Mouse (Mus musculus) right cerebral cortex, postnatal 25 days (tissue): ENCODE measurements around the gene Nr1h2.

Experiments
- DNase-seq: peaks from one replicate; pipeline ENCODE4 v3.0.0; 2022

Gene Nr1h2

DNA sequence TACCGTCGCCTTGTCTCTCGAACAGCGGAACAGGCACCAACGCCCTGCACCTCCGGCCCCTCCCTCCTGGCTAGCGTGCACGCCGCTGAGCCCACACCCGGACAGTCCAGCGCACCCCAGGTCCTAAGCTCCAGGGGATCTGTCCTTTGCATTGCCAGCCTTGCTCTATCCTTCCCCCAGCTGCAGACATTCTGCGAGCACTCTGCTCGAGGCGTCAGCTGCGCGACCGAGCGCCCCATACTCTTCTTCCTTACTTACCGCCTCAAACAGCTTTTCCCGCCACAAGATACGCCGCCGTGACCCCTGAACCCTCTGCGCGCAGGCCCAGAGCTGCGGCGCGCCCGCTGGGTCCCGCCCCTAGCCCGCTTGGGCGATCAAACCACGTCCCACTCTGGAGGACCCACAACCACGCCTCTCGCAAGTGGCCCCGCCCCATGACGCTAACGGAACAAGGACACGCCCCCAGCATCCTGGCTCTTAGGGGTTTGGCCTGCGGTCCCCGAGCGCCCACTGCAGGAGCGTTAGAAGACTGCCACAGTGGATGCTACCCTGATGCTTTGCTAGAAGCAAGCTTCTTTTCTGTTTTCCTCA, 5.2 kb downstream of the Nr1h2 start, which contains the start of gene Pold1:
TSS of gene Pold1 (minus strand) at position 353 of the 591 bp plus-strand sequence.
- DNase-seq, result peak; percentile 99

DNA sequence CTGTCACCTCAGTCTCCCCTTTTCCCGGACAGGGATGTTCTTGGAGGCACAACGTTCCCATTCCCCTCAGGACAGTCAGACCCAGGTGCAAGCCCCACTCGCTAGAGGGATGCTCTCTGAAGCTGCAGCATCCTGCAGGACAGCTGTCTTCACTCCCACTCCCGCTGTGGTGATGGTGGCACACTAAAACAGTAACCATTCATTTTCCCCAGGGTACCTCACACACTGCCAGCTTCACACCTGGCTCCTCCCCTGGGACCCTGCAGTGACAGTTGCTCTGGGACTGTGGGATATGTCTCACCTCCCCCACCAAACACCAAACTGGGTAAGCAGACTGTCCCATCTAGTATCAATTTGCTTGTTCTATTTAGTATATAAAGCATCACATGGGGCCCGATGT, 6.0 kb downstream of the Nr1h2 start:
- no peak for DNase-seq

DNA sequence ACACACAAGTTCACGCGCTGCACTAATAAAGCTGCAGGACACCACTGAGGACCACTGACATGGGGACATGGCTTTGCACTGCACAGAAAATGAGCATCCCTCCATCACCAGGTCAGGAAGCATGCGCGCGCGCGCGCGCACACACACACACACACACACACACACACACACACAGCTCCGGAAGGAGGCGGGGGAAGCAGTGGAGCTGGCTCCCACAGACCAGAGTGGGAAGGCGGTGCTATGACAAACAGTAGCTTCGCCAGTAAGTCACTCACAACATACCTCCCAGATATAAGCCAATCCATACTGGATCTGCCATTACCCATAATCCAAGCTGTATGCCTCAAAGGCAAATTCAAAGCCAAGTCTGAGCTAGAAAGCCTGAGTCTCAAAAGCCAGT, 6.7 kb downstream of the Nr1h2 start:
- DNase-seq, result no peak

DNA sequence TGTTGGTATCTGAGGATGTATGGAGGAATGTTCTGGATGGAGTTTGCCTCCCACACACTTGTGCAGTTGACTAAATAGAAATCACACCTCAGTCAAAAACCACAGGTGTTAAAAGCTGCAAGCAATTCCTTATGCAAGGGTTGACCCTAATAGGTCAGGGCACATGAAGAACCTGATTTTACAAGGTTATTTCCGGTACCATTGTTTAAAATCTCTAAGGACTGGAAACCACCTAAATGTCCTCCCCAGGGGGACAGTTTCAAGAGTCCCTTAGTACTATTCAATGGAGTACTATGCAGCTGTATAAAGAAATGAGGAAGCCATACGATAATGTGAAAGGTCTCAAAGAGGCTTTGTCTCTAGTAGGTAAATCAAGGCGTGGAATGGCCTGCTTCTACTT, 7.5 kb downstream of the Nr1h2 start:
- no peak for DNase-seq

DNA sequence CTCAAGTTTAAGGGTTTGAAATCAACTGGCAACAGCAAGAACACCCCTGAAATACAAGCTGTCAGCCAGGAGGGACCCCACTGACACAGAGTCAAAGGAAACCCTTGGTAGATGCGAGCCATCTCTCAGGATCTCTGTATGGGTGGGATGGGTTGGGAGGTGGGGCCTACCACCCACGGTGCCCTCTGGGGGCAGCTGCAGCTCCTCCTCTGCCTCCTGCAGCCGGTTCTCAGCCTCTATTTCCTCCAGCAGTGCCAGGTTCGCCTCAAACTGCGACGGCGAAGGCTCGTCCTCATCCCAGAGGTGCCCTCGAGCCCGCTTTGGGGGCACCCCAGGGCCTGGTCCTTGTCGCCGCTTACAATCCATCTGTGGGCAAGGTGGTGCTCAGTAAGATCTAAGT, 10.7 kb downstream of the Nr1h2 start:
- DNase-seq, result no peak

DNA sequence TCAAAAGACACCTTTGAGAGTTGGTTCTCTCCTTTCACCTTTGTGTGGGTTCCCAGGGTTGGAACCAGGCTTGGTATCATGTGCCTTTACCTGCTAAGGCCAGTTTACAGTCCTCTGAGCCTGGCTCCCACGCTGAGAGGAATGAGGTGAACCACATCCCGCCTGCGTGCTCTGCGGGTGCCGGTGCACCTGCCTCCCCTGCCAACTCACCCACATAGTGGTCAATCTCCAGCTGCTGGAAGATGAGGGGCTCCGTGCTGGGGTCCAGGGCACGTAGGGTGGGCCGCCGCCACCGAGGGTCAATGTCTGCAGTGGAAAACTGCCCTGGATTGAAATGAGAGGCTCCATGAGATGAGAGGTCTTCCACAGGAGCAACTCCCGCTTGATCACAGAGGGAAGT, 11.2 kb downstream of the Nr1h2 start:
- DNase-seq, result no peak

DNA sequence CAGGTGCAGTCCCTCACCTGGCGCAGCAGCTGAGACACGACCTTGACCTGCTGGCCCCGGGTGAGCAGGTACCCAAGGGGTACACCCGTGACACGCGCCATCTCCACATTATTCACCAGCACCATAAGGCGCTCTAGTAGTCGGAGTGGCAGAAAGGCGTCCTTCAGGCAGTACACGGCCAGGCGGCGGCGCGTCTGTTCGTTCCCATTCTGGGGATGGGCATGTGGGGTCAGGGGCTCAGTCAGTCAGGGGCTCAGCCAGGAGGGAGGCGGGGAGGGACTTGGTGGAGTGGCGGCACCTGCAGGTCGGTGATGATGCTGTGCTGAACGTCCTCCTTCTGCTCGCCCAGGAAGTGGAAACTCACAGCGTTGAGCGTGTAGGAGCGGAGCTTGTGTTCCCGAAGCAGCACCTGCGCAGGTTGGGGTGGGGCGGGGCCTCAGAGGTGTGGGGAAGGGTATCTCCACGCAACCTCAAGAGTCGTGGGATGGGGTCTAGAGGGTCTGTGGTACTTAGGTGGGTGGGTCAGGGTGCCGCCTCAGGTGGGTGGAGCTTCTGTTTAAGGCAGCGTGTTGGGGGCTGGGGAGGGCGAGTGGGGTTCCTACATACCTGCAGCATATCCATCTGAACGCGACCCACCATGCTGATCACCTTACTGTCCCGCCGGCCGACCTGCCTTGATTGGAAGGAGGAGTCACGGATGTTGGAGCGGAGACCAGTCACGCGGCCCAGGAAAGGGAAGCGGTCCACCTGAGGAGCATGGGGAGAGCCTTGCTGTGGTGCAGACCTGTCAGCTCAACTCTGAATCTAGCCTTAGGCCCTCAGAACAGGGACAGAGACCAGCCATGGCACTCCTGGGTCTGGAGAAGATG, 14.8 kb downstream of the Nr1h2 start:
- DNase-seq, result no peak

DNA sequence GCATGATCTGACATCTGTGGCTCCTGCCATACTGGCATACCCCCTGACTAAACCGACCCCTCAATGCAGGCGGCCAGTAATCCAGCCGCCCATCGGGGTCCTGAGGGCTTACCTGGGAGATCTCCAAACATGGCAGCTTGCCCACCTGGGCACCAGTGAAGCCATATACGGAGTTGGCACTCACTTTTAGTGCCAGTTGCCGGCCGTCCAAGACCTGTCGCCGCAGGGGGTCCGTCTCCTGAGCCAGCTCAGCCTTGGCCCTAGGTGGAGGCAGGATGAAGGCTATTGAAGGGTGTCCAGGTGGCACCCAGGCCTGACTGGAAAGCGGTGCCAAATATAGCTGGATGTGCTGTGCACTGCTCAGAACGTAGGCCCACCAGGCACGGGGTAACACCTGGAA, 16.3 kb downstream of the Nr1h2 start:
- DNase-seq, result no peak

DNA sequence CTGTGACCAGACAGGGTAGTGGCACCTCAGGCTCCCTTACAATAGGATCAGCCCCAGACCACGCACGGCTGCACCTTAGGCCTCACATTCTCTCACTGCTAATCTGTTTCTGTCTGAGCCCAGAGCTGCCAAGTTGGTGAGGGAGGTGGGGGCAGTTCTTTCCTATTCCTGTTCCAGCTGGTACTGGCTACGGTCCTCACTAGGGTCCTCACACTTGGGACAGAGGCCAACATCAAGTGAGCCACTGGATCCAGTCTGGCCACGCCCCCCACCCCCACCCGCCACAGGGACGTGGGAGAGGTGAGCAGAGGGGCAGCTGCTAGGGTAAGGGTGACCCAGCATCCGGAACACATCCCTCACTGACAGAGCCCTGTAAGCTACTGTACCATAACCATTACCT, 16.7 kb downstream of the Nr1h2 start:
- no peak for DNase-seq

DNA sequence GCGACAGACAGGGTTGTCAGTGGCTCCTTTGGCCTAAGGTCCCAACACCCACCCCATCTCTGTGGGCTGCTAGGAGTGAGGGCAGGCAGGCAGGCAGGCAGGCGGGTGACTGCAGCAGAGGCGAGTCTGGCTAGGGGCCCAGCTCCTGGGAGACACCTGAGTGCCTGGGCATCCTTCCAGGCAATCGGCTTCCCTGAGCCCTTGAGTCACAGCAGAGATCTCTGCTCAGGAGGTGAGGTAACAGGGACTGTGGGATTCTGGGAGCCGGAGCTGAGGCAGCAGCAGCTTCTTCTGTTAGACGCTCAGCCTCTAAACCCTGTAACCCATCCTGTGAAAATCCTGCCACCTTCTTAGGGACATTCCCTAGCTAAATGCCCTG, 17.2 kb downstream of the Nr1h2 start:
- peak; percentile 63 for DNase-seq

DNA sequence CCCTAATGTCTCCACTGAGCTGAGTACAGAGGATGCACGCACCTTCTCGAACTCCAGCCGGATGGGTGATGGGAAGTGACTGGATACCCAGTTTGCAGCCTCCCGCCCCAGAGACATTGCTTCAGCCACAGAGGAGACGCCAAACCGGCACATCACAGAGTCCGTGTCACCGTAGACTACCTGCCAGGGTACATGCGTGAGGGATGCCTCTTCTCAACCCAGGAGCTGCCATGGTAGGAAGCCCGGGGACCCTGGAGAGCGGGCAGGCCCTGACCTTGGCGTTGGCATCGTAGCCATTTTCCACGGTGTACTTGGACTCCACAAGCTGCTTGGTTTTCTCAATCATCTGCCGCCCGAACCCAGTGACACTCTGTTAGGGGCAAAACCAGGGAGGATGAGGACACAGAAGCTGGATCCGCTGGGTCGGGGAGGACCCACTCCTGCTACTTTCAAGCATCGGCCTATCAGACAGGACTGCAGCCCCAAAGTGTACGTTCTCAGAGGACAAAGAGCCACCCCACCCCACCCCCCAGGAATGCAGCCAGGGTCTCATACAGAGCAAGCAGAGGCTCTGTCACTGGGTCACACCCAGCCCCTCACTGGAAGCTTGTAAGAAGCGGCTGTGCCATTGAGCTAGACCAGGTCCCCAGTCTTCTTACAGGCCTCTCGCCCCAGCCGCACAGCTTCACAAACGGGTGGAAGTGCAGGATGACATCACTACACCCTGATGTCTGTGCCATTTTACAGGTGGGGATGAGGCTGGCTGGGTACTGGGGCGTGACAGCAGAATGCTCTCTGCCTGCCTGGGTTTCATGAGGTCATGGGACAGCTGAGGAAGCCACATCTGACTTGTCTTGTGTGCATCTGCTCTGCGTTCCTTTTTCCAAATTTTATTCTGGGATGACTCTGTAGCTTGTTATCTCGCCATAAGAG, 17.8 kb downstream of the Nr1h2 start:
- DNase-seq, result no peak

DNA sequence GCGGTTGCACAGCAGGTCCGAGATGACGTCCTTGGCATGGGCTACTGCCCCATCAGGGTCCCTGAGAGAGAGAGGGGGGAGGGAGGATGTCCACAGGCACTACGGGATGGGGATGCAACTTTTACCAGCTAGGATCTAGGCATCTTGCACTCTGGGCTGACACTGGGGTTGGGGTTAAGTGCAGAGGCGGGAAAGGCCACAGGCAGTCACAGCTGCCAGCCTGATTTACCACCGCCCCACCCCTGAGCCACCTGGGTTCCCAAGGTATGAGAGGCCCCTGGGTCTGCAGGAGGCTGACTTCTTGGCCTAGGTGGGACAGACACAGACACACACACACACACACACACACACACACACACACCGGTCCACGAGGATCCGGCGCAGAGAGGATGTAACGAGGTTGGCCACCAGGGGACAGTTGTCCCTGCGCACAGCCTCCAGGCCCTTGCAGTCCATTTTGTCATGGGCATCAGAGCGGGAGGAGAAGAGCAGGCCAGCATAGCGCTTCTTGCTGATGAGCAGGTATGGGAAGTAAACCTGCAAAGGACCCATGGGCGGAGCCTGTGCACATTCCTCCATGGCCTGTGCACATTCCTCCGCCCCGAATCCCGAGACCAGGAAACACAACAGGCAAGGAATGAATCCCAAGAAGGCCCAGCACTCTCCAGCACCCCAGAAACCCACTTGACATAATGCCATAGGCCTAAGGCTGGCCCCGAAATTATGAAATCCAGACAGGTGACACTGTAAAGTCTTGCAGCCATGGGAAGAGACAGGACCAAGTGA, 18.9 kb downstream of the Nr1h2 start:
- no peak for DNase-seq

DNA sequence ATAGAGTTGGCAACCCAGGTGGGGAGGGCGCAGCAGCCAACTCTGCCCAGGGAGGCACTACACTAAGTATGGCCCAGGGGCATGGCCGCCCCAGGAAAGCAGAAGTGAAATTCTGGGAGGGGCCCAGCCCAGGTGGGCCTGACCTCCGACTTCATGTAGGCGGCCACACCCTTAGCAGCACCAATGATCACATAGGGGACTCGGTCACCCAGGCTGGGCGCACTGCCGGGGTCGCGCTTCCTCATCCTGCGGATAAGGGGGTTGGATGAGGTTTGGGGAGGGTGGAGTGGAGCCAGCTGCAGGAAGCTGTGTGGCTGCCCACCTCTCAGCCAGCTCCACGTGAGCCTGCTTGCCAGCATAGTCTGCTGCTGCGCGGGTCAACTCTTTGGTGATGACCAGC, 19.5 kb downstream of the Nr1h2 start:
- no peak for DNase-seq

DNA sequence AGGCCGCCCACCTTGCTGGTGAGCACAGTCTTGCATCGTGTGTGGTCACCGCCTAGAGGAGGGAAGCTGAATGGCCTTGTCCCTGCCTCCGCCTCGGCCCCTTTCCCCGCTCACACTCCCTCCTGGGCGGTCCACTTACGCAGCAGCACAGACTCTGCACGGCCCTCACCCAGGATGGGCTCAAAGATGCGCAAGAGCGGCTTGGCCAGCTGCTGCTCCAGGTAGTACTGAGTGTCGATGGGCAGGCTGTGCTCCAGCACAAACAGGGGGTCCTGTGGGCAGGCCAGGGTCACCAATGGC, 20.1 kb downstream of the Nr1h2 start:
- no peak for DNase-seq

DNA sequence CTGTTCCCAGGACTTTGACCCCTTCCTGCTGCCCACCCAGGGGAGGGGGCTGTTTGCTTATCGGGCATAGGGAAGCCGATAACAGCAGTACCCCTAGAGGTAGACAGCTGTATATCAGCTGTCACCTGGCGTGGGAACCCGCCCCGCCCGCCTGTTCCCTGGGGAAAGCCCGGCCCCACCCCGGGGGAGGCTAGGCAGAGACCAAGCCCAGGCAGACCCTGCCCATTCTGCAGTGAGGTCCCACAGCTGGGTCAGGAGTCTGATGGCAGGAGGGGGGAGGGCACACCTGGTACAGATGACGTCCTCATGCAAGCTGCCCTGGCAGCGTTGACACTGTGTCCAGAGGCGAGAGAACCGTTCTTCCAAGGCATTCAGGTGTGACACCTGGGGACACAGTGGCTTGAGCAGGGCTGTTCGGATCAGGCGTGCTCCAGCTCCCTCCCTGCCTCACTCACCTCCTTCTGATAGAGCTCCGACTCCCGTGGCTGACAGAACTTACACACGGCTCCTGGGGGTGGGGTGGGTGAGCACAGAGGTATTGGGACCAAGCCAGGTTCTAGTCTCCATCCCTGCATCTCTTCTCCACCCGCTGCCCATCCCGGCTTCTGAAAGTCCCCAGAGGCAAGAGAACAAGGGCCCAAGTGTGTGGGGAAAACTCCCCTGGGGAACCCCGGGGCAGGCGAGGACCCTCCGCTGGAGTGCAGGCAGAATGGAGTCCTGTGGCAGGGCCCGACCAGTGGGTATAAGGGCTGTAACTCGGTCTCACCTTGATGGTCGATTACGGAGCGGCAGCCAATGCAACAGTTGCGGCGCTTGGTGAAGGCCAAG, 20.6 kb downstream of the Nr1h2 start:
- DNase-seq, result no peak

DNA sequence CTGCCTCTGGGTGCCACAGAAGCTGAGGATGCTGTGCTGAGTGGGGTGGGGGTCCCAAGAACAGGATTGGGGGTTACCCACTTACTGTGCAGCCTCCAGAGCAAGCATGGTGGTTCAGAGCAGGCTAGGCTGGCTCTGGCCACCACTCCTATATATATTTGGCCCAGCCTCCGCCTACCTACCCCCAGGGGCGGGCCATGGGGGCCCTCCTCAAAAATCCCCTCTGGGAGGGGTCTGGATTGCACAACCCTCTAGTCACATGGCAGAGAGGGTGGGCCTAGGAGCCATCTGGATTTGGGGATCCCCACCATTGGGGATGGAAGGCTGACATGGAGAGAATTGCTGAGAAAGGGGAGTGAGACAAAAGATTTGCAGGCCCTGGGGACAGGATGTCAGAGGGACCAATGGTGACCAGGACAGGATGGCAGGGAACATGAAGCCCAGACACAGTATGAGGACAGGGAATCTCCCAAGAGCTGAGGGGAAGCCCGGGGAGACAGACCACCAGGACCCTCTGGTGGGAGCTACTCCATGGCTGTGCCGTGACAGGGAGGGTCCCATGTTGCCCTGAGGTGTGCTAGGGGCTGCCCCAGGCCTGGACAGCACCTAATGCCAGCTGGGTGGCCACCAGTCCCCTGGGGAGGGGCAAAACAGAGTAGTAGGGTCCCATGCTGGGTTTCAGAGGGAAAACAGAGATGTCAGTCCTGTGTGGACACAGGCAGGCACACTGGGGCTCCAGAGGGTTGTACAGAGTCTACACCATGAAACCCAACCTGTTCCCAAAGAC, 21.6 kb downstream of the Nr1h2 start, which contains the start of gene Spib:
TSS of gene Spib (minus strand) at position 126 of the 787 bp plus-strand sequence.
- no peak for DNase-seq

DNA sequence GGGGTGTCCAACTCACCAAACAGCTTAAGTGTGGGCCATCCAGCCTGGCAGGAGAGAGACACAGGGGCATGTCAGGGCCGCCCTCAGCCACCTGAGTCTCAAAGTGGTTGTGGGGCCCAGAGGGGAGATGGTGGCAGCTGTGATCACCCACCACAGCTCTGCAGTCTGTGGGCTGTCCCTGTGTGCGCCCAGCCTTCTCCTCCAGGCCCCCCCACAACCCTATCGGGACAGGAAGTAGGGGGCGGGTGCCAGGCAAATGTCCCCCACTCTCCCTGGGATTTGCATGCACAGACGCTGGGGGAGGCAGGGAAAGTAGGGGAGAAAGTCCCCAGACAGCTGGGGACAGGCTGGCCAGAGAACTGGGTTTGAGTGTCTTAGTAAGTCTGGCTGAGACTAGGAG, 22.5 kb downstream of the Nr1h2 start:
- no peak for DNase-seq

DNA sequence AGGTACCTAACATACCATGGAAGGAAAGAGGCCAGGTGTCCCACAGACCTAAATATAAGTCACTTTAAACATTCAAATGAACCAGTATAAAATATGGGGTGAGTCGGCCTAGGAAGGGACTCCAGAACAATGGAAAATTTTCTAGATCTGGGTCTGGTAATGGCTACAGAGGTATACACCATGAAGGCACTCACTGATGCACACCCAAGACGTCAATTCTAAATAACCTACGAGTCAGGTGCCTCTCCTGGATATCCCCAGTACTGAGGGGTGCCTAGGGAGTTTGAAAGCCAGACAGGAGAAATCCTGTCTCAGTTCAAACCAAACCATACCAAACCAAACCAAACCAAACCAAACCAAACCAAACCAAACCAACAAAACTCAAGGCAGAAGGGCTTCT, 23.2 kb downstream of the Nr1h2 start:
- DNase-seq, result no peak

DNA sequence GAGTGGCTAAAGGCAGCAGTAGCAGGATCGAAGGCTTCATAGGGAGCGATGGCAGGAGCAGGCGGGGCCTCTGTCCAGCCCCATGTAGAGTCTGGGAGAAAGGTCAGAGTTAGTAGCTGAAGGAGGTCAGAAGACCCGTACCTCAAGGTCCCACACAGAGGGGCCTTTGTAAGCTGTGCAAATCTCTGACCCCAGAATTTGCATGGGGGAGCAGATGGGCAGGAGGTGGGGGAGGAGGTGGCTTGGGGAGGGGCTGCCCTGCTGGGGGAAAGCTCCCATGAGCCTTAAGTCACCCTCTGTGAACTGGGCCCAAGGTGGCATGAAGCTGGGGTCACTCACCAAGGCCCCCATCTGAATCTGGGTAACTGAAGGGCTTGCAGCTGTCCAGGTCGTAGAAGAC, 24.2 kb downstream of the Nr1h2 start:
- no peak for DNase-seq

DNA sequence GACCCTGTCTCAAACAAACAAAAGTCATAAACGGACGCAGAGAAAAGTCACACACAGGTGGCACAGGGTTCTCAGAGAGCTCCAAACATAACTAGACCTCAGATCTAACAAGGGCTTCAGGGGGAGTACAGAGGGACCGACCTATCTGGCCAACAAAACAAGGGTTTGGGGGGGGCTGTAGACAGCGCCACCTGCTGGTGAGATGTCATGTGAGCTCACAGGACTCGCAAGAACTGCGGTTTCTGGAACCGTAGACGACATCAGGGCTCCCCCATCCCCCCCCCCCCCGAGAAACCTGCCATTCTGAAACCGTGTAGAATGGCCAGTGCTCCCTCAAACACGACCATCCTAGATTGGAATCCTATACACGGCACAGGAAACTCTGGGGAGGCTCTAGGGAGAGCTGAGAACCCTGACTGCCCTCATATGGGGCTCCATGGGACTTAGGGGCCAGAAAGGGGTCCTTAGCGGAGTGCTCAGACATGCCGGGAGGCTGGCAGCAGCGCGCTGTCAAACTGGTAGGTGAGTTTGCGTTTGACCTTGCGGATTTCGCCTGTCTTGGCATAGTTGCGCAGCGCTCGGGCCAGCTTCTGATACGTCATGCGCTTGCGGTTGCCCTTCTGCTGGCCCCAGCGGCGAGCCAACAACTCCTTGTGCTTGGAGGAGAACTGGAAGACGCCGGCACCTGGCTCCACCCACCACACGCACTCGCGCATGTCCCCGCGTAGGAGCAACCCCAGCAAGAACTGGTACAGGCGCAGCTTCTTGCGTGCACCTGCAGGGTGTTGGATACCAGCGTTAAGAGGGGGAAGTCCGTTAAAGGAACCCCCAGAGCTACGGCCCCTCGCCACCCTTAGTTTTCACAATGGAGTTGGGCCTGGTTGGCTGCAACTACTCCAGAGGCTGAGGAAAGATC, 26.0 kb downstream of the Nr1h2 start:
- DNase-seq, result peak; percentile 79
